Mouse (Mus musculus): ENCODE results near the gene Arl10. TPM values are rescaled to one million over a fixed set of nuclear protein-coding genes. Genes with fewer than 3 reads are reported as not detected.

Gene Arl10
- total and polyA plus RNA-seq, 3 experiments = 5.1 to 10.9 TPM; not detected in 1

DNA sequence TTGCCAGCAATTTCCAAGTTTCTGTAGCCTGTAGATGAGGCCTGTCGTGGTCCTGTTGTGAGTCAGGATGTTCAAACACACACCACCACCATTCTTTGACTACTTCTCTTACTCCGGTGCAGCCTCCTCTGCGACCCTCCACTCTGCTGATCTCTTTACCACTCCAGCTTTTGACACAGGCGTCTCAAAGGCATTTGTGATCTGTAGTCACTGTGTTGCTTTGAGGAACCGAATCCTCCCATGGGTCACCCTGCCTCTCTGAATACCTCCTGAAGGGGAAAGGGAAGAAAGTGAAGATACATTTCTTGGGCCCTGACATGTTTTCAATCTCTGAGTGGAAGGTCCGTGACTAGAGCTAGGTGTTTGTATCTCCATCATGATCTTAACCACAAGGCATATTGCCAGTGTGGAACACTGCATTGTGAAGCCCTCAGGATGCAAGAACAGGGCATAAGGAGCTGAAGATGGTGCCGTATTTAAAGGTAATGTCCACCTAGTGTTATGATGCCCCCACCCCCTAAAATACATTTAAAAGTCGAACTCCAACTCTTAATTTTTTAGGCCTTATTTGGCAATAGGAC lies 17.1 kb downstream of the Arl10 start:
- no peak for TF ChIP-seq TAL1 (IDR thresholded peaks at IDR 0.05; ENCODE audit: low read length)
- no peak for TF ChIP-seq USF1 (IDR thresholded peaks at IDR 0.05; ENCODE audit: low read depth, low read length)
- TF ChIP-seq MXI1 (IDR thresholded peaks at IDR 0.05; ENCODE audit: low read depth, low read length) = no peak
- no peak for TF ChIP-seq TBP (IDR thresholded peaks at IDR 0.05; ENCODE audit: low read depth, low read length)
- TF ChIP-seq GATA1 (IDR thresholded peaks at IDR 0.05; ENCODE audit: low read depth, low read length) = no peak
- TF ChIP-seq MAFK (IDR thresholded peaks at IDR 0.05; ENCODE audit: borderline replicate concordance, low read depth, low read length) = no peak
- TF ChIP-seq ETS1 (IDR thresholded peaks at IDR 0.05; ENCODE audit: low read depth, low read length) = no peak
- TF ChIP-seq EP300 (IDR thresholded peaks at IDR 0.05; ENCODE audit: low read depth in 1 of 2, low read length in 2 of 2) = no peak
- no peak for TF ChIP-seq POLR2A (IDR thresholded peaks at IDR 0.05; ENCODE audit: control insufficient read depth in 1 of 2, insufficient read depth in 1 of 2, low read depth in 1 of 2, low read length in 2 of 2, poor library complexity in 1 of 2)
- TF ChIP-seq POLR2AphosphoS2 (IDR thresholded peaks at IDR 0.05; ENCODE audit: low read length) = no peak
- TF ChIP-seq USF2 (IDR thresholded peaks at IDR 0.05; ENCODE audit: borderline replicate concordance in 1 of 2, insufficient read depth in 1 of 2, low read depth in 1 of 2, low read length in 2 of 2) = no peak
- TF ChIP-seq CTCF (IDR thresholded peaks at IDR 0.05 in 2 of 3, conservative IDR thresholded peaks at IDR 0.05 in 1 of 3; ENCODE audit: control insufficient read depth in 1 of 3, insufficient read depth in 1 of 3, low read depth in 2 of 3, low read length in 3 of 3, poor library complexity in 1 of 3, severe bottlenecking in 1 of 3) = no peak
- no peak for TF ChIP-seq JUND (IDR thresholded peaks at IDR 0.05; ENCODE audit: low read depth, low read length)
- TF ChIP-seq SIN3A (IDR thresholded peaks at IDR 0.05; ENCODE audit: low read length) = no peak
- no peak for TF ChIP-seq MAZ (IDR thresholded peaks at IDR 0.05; ENCODE audit: low read depth, low read length)
- Histone ChIP-seq H3K4me1 (ENCODE audit: control insufficient read depth in 1 of 2, insufficient read depth in 2 of 2, low read length in 2 of 2) (peaks cover 2 to 15% of the 10 kb centered on the region in 2 experiments; a peak in 3 of 4 replicates), H3K79me2 (ENCODE audit: control insufficient read depth, insufficient read depth, low read length, poor library complexity) (peaks cover 28% of the 10 kb centered on the region), H3K4me3 (ENCODE audit: control insufficient read depth in 1 of 2, insufficient read depth in 1 of 2, low read depth in 2 of 2, low read length in 2 of 2) (no peak overlapping the region), H3K36me3 (ENCODE audit: control insufficient read depth in 1 of 2, insufficient read depth in 2 of 2, low read length in 2 of 2) (peaks cover 6 to 12% of the 10 kb centered on the region in 2 experiments), H3K27me3 (ENCODE audit: control insufficient read depth in 1 of 2, insufficient read depth in 2 of 2, low read length in 2 of 2) (no peaks in the 10 kb centered on the region), H3K9me3 (replicated peaks; ENCODE audit: insufficient read depth, low read length) (no peaks in the 10 kb centered on the region), H3K27ac (ENCODE audit: control insufficient read depth, low read depth, low read length) (no peak overlapping the region), H3K9ac (ENCODE audit: control insufficient read depth, low read depth, low read length, poor library complexity, severe bottlenecking) (no peak overlapping the region)
- no peak for DNase-seq (ENCODE audit: low read depth, low spot score)

DNA sequence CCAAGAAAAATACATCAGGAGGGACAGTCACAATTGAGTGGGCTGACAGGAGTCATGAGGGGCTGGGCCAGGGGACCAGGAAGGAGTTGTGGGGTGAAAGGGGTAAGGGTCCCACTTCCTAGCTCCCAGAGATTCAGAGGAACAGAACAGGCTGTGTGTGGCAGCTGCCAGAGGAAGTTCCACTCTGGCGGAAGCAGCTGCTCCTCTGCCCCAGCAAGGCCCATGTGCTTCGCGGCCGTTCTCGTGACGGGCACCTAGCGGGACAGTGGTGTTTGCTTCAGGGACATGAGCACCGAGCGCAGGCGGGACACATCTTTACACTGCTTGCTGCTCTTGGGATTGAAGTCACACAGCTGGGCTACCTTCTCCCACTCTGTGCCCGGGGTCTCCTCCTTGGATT lies 18.8 kb downstream of the Arl10 start:
- Histone ChIP-seq H3K27ac (ENCODE audit: control insufficient read depth, low read depth, low read length) (no peak overlapping the region), H3K27me3 (ENCODE audit: control insufficient read depth in 1 of 2, insufficient read depth in 2 of 2, low read length in 2 of 2) (no peaks in the 10 kb centered on the region), H3K36me3 (ENCODE audit: control insufficient read depth in 1 of 2, insufficient read depth in 2 of 2, low read length in 2 of 2) (peaks cover 0 to 6% of the 10 kb centered on the region in 2 experiments; a peak in 2 of 4 replicates), H3K4me3 (ENCODE audit: control insufficient read depth in 1 of 2, insufficient read depth in 1 of 2, low read depth in 2 of 2, low read length in 2 of 2) (no peak overlapping the region), H3K79me2 (ENCODE audit: control insufficient read depth, insufficient read depth, low read length, poor library complexity) (peaks cover 23% of the 10 kb centered on the region), H3K4me1 (ENCODE audit: control insufficient read depth in 1 of 2, insufficient read depth in 2 of 2, low read length in 2 of 2) (peaks cover 2 to 9% of the 10 kb centered on the region in 2 experiments; a peak in 3 of 4 replicates), H3K9me3 (replicated peaks; ENCODE audit: insufficient read depth, low read length) (no peaks in the 10 kb centered on the region), H3K9ac (ENCODE audit: control insufficient read depth, low read depth, low read length, poor library complexity, severe bottlenecking) (no peak overlapping the region)
- TF ChIP-seq CHD2 (IDR thresholded peaks at IDR 0.05; ENCODE audit: low read length) (no peak), RAD21 (IDR thresholded peaks at IDR 0.05; ENCODE audit: low read depth, low read length) (no peak), ETS1 (IDR thresholded peaks at IDR 0.05; ENCODE audit: low read depth, low read length) (no peak), POLR2AphosphoS2 (IDR thresholded peaks at IDR 0.05; ENCODE audit: low read length) (no peak), POLR2AphosphoS5 (IDR thresholded peaks at IDR 0.05; ENCODE audit: borderline replicate concordance, low read depth, low read length) (no peak), MEF2A (IDR thresholded peaks at IDR 0.05; ENCODE audit: extremely low read depth, insufficient replicate concordance, low read depth, low read length, poor library complexity, severe bottlenecking) (no peak)
- DNase-seq (ENCODE audit: low read depth, low spot score) = no peak
